Mouse (Mus musculus) CD8-positive naive resting alpha-beta T cell, adult 57 days (primary cell): ENCODE measurements around the gene Hmcn1. TPM values are rescaled to one million over a fixed set of nuclear protein-coding genes. Genes with fewer than 3 reads are reported as not detected.

Source experiments
- total RNA-seq: library from RNA; stranded (reverse); gene quantifications from one replicate; pipeline ENCODE4 v1.2.4, GENCODE M21; 2023

Hmcn1 gene
- not detected for total RNA-seq

DNA sequence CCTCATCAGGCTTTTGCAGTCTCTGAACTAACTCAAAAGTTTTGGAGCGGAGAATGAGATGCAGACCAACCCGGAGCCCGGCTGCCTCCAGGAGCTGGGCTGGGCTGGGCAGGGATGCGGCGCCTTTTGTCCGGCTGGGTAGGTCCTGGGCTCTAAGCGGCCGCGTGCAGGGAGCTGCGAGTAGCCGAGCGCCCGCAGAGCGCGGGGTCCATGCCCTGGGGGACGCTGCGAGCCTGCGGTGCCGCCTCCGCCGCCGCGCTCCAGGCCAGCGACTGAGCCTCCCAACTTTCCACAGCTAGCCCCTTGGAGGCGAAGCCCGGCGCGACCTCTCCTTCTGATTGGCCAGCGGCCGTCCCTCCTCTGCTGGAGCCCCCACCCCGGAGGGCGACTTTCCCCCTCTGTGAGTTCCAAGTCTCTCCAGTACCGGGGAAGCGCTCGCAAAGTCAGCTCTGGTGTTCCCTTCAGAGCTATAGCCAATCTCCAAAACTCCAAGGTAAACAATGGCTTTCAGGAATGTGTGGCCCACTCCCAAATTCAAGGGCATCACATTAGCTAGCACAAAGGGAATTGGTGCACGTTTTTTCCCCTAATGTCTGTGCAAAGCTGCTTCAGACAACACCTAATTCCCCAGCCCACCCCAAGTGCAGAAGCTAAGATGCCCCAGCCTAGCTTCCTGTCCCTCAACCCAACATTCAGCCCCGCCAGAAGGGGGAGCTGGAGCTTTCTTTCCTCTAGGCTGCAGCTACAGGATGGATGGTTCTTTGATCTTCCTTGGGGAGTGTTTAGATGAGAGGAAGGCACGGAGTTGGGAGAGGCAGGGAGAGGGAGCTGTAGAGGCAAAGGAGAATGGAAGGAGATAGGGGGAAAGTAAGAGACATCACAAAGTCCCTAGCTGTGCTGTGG is at the start of gene Hmcn1:
Gene Hmcn1, minus strand, starts transcription at position 274 of the 903 bp plus-strand sequence.

Other genes with a start within 250 kb of the Hmcn1 start
- gene Gm47985, start 189.1 kb upstream of the Hmcn1 start, total RNA-seq, result not detected
- 0.77 TPM for gene Gm8947, start 198.9 kb upstream of the Hmcn1 start, total RNA-seq
- gene Gm47995, start 205.0 kb upstream of the Hmcn1 start, total RNA-seq, result not detected
- not detected for gene 3110040M04Rik, start 210.7 kb upstream of the Hmcn1 start, total RNA-seq
- not detected for gene Gm47996, start 216.7 kb upstream of the Hmcn1 start, total RNA-seq